Mouse (Mus musculus): ENCODE results near the gene Hivep1.

Hivep1 gene

DNA sequence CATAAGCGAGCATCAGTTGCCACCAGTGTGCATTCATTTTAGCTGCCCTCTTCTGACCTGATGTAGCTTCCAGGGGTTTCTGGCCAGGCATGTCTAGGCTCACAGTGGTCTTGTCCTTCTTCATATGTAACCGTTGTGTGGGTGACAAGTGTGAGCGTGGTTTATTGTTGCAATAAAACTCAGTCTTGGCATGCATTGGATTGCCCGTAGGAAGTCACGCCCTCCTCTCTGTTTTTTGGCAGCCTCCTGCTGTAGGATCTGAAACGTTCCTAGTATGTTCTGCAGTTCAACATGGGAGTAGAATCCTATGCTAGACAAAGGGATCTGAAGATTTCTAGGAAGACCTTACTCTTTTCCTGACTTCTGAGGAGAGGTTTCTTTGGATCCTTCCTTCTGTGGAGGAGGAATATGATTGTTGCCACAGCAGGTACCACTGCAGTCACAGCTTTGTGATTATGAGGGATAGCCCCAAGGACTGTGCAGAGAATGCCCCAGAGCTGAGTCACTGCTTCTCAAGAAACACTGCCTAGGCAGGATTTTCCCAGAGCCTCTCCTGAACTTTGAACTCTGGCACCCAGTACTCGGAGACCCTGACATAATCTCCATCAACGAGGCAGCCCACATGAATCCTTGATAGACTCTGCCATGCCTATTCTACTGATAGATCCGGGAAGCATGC is 182.1 kb downstream of the Hivep1 start:
- no peak for DNase-seq (ENCODE audit: low spot score)

DNA sequence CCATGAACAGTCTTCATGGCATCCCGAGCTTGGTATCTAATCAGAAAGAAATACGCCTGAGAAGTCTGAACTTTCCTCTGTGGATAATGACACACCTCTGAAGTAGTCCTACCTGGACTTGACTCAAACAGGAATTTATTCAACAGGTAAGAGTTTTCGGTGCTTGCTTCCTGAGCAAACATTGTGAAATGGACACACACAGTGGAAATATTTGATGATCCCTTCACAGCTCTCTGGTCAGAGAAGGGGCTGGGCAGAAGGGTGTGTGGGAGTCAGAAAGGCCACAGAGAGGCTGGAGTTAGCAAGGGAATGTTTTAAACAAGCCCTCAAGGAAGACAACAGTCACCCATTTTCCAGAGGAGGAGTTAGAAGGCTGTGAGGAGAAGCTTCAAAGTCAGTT is 186.7 kb downstream of the Hivep1 start:
- DNase-seq (ENCODE audit: low spot score) = no peak

DNA sequence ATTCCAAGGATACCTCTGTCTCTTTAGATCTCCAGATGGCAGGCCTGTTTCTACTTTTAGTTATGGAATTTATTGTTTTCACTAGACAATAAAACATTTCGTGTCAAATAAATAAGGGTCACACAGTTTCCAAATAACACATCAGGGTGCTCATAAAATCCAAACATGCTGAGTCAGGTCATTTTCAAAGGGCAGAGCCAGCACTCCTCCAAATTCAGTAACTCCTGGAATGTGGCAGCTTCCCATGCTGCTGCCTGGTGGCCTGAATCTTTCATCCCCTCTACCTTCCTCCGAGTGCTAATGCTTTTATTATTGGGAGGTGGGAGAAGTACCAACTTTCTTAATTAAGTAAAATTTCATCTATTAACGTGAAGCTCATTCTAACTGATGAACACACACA is 190.3 kb downstream of the Hivep1 start:
- DNase-seq (ENCODE audit: low spot score) = peak; percentile 25

Measured in embryo, embryonic 10 days (tissue).